Mouse (Mus musculus): ENCODE data around the gene Nkd1.

Gene Nkd1

GRCm38 (mm10) chr8:88520985-88521527 lies at the start of gene Nkd1:
Gene Nkd1, plus strand, starts transcription at chr8:88521354.
- peak; percentile 94 for DNase-seq (ENCODE audit: low spot score)

GRCm38 (mm10) chr8:88481290-88481689 lies 39.9 kb upstream of the Nkd1 start:
- no peak for DNase-seq (ENCODE audit: low spot score)

- peak; percentile 68 for DNase-seq (ENCODE audit: low spot score)
These were observed 32.7 kb upstream of the Nkd1 start for GRCm38 (mm10) chr8:88488391-88488829.

- no peak for DNase-seq (ENCODE audit: low spot score)
These were observed 27.1 kb upstream of the Nkd1 start for GRCm38 (mm10) chr8:88494076-88494475.

- DNase-seq (ENCODE audit: low spot score): peak; percentile 62
These were observed 25.9 kb upstream of the Nkd1 start for GRCm38 (mm10) chr8:88495071-88495805.

- DNase-seq (ENCODE audit: low spot score): no peak
These were observed 19.0 kb upstream of the Nkd1 start for GRCm38 (mm10) chr8:88502143-88502542.

GRCm38 (mm10) chr8:88506981-88507380 lies 14.2 kb upstream of the Nkd1 start:
- DNase-seq (ENCODE audit: low spot score): no peak

GRCm38 (mm10) chr8:88511061-88511460 lies 10.1 kb upstream of the Nkd1 start:
- DNase-seq (ENCODE audit: low spot score): no peak

GRCm38 (mm10) chr8:88512094-88512794 lies 8.9 kb upstream of the Nkd1 start:
- peak; percentile 70 for DNase-seq (ENCODE audit: low spot score)

- DNase-seq (ENCODE audit: low spot score): no peak
These were observed 3.1 kb upstream of the Nkd1 start for GRCm38 (mm10) chr8:88518047-88518446.

- DNase-seq (ENCODE audit: low spot score): no peak
These were observed 773 bp upstream of the Nkd1 start for GRCm38 (mm10) chr8:88520381-88520780.

- DNase-seq (ENCODE audit: low spot score): peak; percentile 56
These were observed 624 bp downstream of the Nkd1 start for GRCm38 (mm10) chr8:88521541-88522414.

- no peak for DNase-seq (ENCODE audit: low spot score)
These were observed 1.4 kb downstream of the Nkd1 start for GRCm38 (mm10) chr8:88522433-88523030.

- DNase-seq (ENCODE audit: low spot score): no peak
These were observed 2.5 kb downstream of the Nkd1 start for GRCm38 (mm10) chr8:88523621-88524020.

- DNase-seq (ENCODE audit: low spot score): peak; percentile 43
These were observed 3.0 kb downstream of the Nkd1 start for GRCm38 (mm10) chr8:88524132-88524531.

- no peak for DNase-seq (ENCODE audit: low spot score)
These were observed 3.7 kb downstream of the Nkd1 start for GRCm38 (mm10) chr8:88524851-88525250.

GRCm38 (mm10) chr8:88526296-88526695 lies 5.1 kb downstream of the Nkd1 start:
- DNase-seq (ENCODE audit: low spot score): no peak

- DNase-seq (ENCODE audit: low spot score): no peak
These were observed 7.0 kb downstream of the Nkd1 start for GRCm38 (mm10) chr8:88528186-88528585.

GRCm38 (mm10) chr8:88529798-88530197 lies 8.6 kb downstream of the Nkd1 start:
- no peak for DNase-seq (ENCODE audit: low spot score)

- no peak for DNase-seq (ENCODE audit: low spot score)
These were observed 15.9 kb downstream of the Nkd1 start for GRCm38 (mm10) chr8:88537081-88537480.

Measured in embryo, embryonic 10 days (tissue).